Mouse (Mus musculus): ENCODE measurements at regions not wholly inside any gene's neighbourhood (a gene's known extent, or its start where the extent isn't known, plus 50 kb on each side); places are given as distances from the start of the nearest gene placed in this dataset.

DNA sequence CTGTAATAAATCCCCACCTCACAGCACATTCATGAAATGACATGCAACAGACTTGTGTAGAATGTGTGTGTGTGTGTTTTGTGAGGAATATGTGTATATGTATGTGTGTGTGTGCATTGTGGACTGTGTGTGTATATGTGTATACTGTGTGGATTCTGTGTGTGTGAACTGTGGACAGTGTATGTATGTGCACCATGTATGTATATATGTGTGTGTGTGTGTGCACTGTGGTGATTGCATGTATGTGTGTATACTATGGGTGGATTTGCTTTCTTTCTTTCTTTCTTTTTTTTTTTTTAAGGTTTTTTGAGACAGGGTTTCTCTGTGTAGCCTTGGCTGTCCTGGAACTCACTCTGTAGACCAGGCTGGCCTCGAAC lies 91.5 kb upstream of the Hdac4 start:
- TF ChIP-seq CTCF (IDR thresholded peaks at IDR 0.05) (no peak), EP300 (IDR thresholded peaks at IDR 0.05) (no peak)

Data from lung, postnatal 0 days (tissue).